Mouse (Mus musculus) ES-Bruce4 (cell line): ENCODE results near the gene Tekt4.

Source experiments
- CTCF ChIP-seq: IDR thresholded peaks from one replicate; pipeline ENCODE4 v1.8.1; 2011; ENCODE audit warnings: low read depth, low read length
- POLR2A ChIP-seq: IDR thresholded peaks from one replicate; pipeline ENCODE4 v1.8.1; 2011; ENCODE audit warnings: low read length; ENCODE audit not compliant: insufficient read depth

DNA sequence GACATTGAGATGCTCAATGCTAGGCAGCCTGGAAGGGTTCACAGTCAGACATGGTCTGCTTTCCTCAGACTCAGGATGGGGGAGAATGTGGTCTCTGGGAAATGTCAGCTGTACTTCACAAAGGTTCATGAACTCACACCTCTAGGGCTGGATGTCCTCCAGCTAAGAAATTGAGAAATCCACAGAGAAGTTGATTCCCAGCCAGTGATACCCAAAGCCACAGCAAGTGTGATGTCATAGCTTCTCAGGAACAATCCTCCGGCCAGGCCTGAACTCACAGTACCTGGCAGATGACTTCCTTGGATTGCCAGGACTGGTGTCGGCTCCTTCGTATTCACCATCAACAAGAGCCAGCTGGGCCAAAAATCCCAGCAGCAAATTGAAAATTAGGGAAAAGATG lies 8.6 kb upstream of the Tekt4 start:
- no peak for TF ChIP-seq CTCF
- TF ChIP-seq POLR2A: no peak
